In genomic region chr11:120022216-120022615, GRCm38 (mm10) we compare ENCODE assay signal across 13 mouse cellular contexts. TPM values are rescaled to one million over a fixed set of nuclear protein-coding genes. Genes with fewer than 3 reads are reported as not detected.
DNase-seq lines count a peak whose midpoint lies in the region; ATAC-seq and TF ChIP-seq lines count a peak whose summit lies in the region.
"Had no signal": no experiment of that assay in that cellular context is flagged by ENCODE, and none has a peak within 500 bp of the region (broad histone marks: within the 10 kb centered on the region; RNA-seq: fewer than 3 reads in every experiment).

No protein-coding gene starts in this region.

- H3K27me3 ChIP-seq in heart, embryonic 10.5 days (ENCODE audit: insufficient read depth, poor library complexity, severe bottlenecking): peaks cover 5% of the 10 kb centered on the region; the same call in 1 of the 2 replicates
- no peaks in the 10 kb centered on the region for H3K27me3 ChIP-seq in Patski
- H3K27me3 ChIP-seq in midbrain, embryonic 12.5 days: no peaks in the 10 kb centered on the region

- CTCF ChIA-PET in Patski (lab: Charles Lee): interaction anchor here (0.7 to 1.5 kb wide), 4 partner anchors 42 to 112 kb away, joined by 3 read pairs; no protein-coding TSS in a partner anchor

- 61% methylated on average over 8 of the region's 8 CpGs for WGBS in heart, embryonic 10.5 days
- 57% methylated on average over 8 of the region's 8 CpGs for WGBS in midbrain, embryonic 12.5 days

- H3K4me1 ChIP-seq in heart, embryonic 10.5 days: peaks cover 63% of the 10 kb centered on the region
- peaks cover 40% of the 10 kb centered on the region for H3K4me1 ChIP-seq in midbrain, embryonic 12.5 days

- peak; percentile 53 for ATAC-seq in Patski
- ATAC-seq in midbrain, embryonic 12.5 days (ENCODE audit: low FRiP score, low read depth): no peak

- H3K27ac ChIP-seq in heart, embryonic 10.5 days: peak overlapping the region; percentile 31; the same call in 1 of the 2 replicates
- H3K27ac ChIP-seq in midbrain, embryonic 12.5 days (replicated peaks): 0 out of 2 replicates have a peak overlapping the region, but pooled peaks have one; percentile 58
- H3K27ac ChIP-seq in gastrocnemius, adult 2 months: no peak overlapping the region

- no peak overlapping the region for H3K4me2 ChIP-seq in midbrain, embryonic 12.5 days (replicated peaks)
- H3K4me2 ChIP-seq: lung, embryonic 14.5 days had no signal

- POLR2A ChIA-PET in Patski (lab: Charles Lee): interaction anchor here (1.0 kb wide), 1 partner anchor 21 kb away, joined by 3 read pairs; no protein-coding TSS in a partner anchor

- DNase-seq in heart, embryonic 10.5 days (ENCODE audit: low spot score): no peak
- no peak for DNase-seq in heart, postnatal 36 days
- DNase-seq in Patski (ENCODE audit: low read depth, low spot score): no peak
- DNase-seq in cerebellum, postnatal 10 days: peak; percentile 72 to 81
- DNase-seq in c-Kit-positive CD71-positive TER-119-positive erythroid progenitor cells, embryonic 14.5 days (ENCODE audit: low spot score): no peak
- DNase-seq in gastrocnemius, adult 2 months: no peak
- no peak for DNase-seq in lung, postnatal 10 days
- DNase-seq: adrenal gland, postnatal 25 days; heart, postnatal 10 days; kidney, adult 8-10 months; lung, embryonic 14.5 days; thymus, adult 2 months had no signal

- no peak overlapping the region for H3K9ac ChIP-seq in midbrain, embryonic 12.5 days (replicated peaks)
- H3K9ac ChIP-seq: lung, embryonic 14.5 days had no signal

- TF ChIP-seq CTCF in Patski (IDR thresholded peaks at IDR 0.05): no peak
- TF ChIP-seq CTCF in gastrocnemius, adult 2 months (IDR thresholded peaks at IDR 0.05): no peak

- H3K4me3 ChIP-seq in heart, embryonic 10.5 days: no peak overlapping the region
- H3K4me3 ChIP-seq in midbrain, embryonic 12.5 days: no peak overlapping the region
- H3K4me3 ChIP-seq in gastrocnemius, adult 2 months: no peak overlapping the region

- no peaks in the 10 kb centered on the region for H3K36me3 ChIP-seq in heart, embryonic 10.5 days
- no peaks in the 10 kb centered on the region for H3K36me3 ChIP-seq in midbrain, embryonic 12.5 days

- in situ Hi-C loops in Patski (cut with MboI; ENCODE audit: low pct_unique_long_range_greater_than_20kb): no loop called here

- no peaks in the 10 kb centered on the region for H3K9me3 ChIP-seq in heart, embryonic 10.5 days
- H3K9me3 ChIP-seq in midbrain, embryonic 12.5 days: no peaks in the 10 kb centered on the region

- intact Hi-C loops in heart, postnatal 36 days (cut with DNase I): no loop called here
- intact Hi-C loops in gastrocnemius, adult 2 months (cut with DNase I): no loop called here

RNA-seq across cellular contexts. Expression of gene Aatk, which starts 24.8 kb away (rescaled TPM):
- polyA plus RNA-seq in heart, embryonic 10.5 days (2016; fragmentation: Nextera tagmentation; extraction: Ambion mirVana): 0.51 and 0.58 TPM in 2 replicates
- total RNA-seq in heart, postnatal 36 days (2021): 1 to 10 TPM; 3.8 to 4.4 TPM
- 0.09 TPM for polyA plus RNA-seq in Patski (2021)
- polyA plus RNA-seq in midbrain, embryonic 12.5 days (2016; fragmentation: Nextera tagmentation; extraction: Ambion mirVana): 7.7 and 8.8 TPM in 2 replicates
- total RNA-seq in gastrocnemius, adult 2 months (2021): 1 to 10 TPM; 2.8 to 2.9 TPM

Comparison
In these comparisons a context has a peak if more than half of its experiments do, and no peak if none do; other contexts are left out.
1. DNase-seq: peak in cerebellum, postnatal 10 days (2 of 2); none in heart, embryonic 10.5 days (single experiment), heart, postnatal 36 days (0 of 2), Patski (single experiment), c-Kit-positive CD71-positive TER-119-positive erythroid progenitor cells, embryonic 14.5 days (single experiment), gastrocnemius, adult 2 months (single experiment) and lung, postnatal 10 days (single experiment).